Mouse (Mus musculus): ENCODE measurements around the gene Slc23a2. TPM values are rescaled to one million over a fixed set of nuclear protein-coding genes. Genes with fewer than 3 reads are reported as not detected.

The Slc23a2 gene
- polyA plus RNA-seq, 1 experiment from 2014 or later, result 43.6 TPM

GRCm38 (mm10) chr2:132126292-132126691 lies 18.6 kb downstream of the Slc23a2 start:
- H3K4me2 ChIP-seq (ENCODE audit: low read depth, low read length), result no peak overlapping the region
- no peaks in the 10 kb centered on the region for H3K36me3 ChIP-seq (ENCODE audit: control insufficient read depth, insufficient read depth, low read length)
- H3K9ac ChIP-seq (replicated peaks; ENCODE audit: low read depth, low read length), result no peak overlapping the region
- WGBS, result 93% methylated on average over 1 of the region's 1 CpGs
- no peak overlapping the region for H3K4me3 ChIP-seq (ENCODE audit: low read depth, low read length)
- no peak overlapping the region for H3K27ac ChIP-seq (ENCODE audit: low read depth, low read length)
- H3K27me3 ChIP-seq (ENCODE audit: control insufficient read depth, insufficient read depth, low read length), result no peaks in the 10 kb centered on the region
- ATAC-seq (ENCODE audit: low read depth), result no peak
- H3K9me3 ChIP-seq (ENCODE audit: control insufficient read depth, low read length), result no peaks in the 10 kb centered on the region
- H3K4me1 ChIP-seq (ENCODE audit: control insufficient read depth, insufficient read depth, low read length), result 0 out of 2 replicates have a peak, but pooled peaks cover 5% of the 10 kb centered on the region

GRCm38 (mm10) chr2:132123063-132123462 lies 21.8 kb downstream of the Slc23a2 start:
- no peak overlapping the region for H3K4me2 ChIP-seq (ENCODE audit: low read depth, low read length)
- H3K4me1 ChIP-seq (ENCODE audit: control insufficient read depth, insufficient read depth, low read length), result 0 out of 2 replicates have a peak, but pooled peaks cover 2% of the 10 kb centered on the region
- H3K9me3 ChIP-seq (ENCODE audit: control insufficient read depth, low read length), result no peaks in the 10 kb centered on the region
- H3K27me3 ChIP-seq (ENCODE audit: control insufficient read depth, insufficient read depth, low read length), result no peaks in the 10 kb centered on the region
- WGBS, result 94% methylated on average over 4 of the region's 4 CpGs
- no peaks in the 10 kb centered on the region for H3K36me3 ChIP-seq (ENCODE audit: control insufficient read depth, insufficient read depth, low read length)
- no peak overlapping the region for H3K9ac ChIP-seq (replicated peaks; ENCODE audit: low read depth, low read length)
- H3K27ac ChIP-seq (ENCODE audit: low read depth, low read length), result no peak overlapping the region
- ATAC-seq (ENCODE audit: low read depth), result no peak
- H3K4me3 ChIP-seq (ENCODE audit: low read depth, low read length), result no peak overlapping the region

- 91% methylated on average over 3 of the region's 3 CpGs for WGBS
- H3K4me1 ChIP-seq (ENCODE audit: control insufficient read depth, insufficient read depth, low read length), result no peaks in the 10 kb centered on the region
These were observed 23.9 kb downstream of the Slc23a2 start for GRCm38 (mm10) chr2:132121050-132121449.

GRCm38 (mm10) chr2:132118646-132119045 lies 26.3 kb downstream of the Slc23a2 start:
- ATAC-seq (ENCODE audit: low read depth), result no peak
- no peaks in the 10 kb centered on the region for H3K27me3 ChIP-seq (ENCODE audit: control insufficient read depth, insufficient read depth, low read length)
- no peaks in the 10 kb centered on the region for H3K9me3 ChIP-seq (ENCODE audit: control insufficient read depth, low read length)
- H3K4me2 ChIP-seq (ENCODE audit: low read depth, low read length), result no peak overlapping the region
- H3K9ac ChIP-seq (replicated peaks; ENCODE audit: low read depth, low read length), result no peak overlapping the region
- WGBS, result 96% methylated on average over 1 of the region's 1 CpGs
- no peak overlapping the region for H3K4me3 ChIP-seq (ENCODE audit: low read depth, low read length)
- H3K4me1 ChIP-seq (ENCODE audit: control insufficient read depth, insufficient read depth, low read length), result no peaks in the 10 kb centered on the region
- H3K36me3 ChIP-seq (ENCODE audit: control insufficient read depth, insufficient read depth, low read length), result no peaks in the 10 kb centered on the region
- H3K27ac ChIP-seq (ENCODE audit: low read depth, low read length), result no peak overlapping the region

More at GRCm38 (mm10) chr2:132121050-132121449, 23.9 kb downstream of the Slc23a2 start:
- H3K9ac ChIP-seq (replicated peaks; ENCODE audit: low read depth, low read length), result no peak overlapping the region
- ATAC-seq (ENCODE audit: low read depth), result no peak
- no peaks in the 10 kb centered on the region for H3K36me3 ChIP-seq (ENCODE audit: control insufficient read depth, insufficient read depth, low read length)
- H3K4me2 ChIP-seq (ENCODE audit: low read depth, low read length), result no peak overlapping the region
- no peak overlapping the region for H3K27ac ChIP-seq (ENCODE audit: low read depth, low read length)
- H3K9me3 ChIP-seq (ENCODE audit: control insufficient read depth, low read length), result no peaks in the 10 kb centered on the region
- H3K4me3 ChIP-seq (ENCODE audit: low read depth, low read length), result no peak overlapping the region
- no peaks in the 10 kb centered on the region for H3K27me3 ChIP-seq (ENCODE audit: control insufficient read depth, insufficient read depth, low read length)

GRCm38 (mm10) chr2:132115936-132116335 lies 29.0 kb downstream of the Slc23a2 start:
- Histone ChIP-seq H3K4me2 (ENCODE audit: low read depth, low read length) (no peak overlapping the region), H3K27me3 (ENCODE audit: control insufficient read depth, insufficient read depth, low read length) (no peaks in the 10 kb centered on the region), H3K36me3 (ENCODE audit: control insufficient read depth, insufficient read depth, low read length) (no peaks in the 10 kb centered on the region), H3K9ac (replicated peaks; ENCODE audit: low read depth, low read length) (no peak overlapping the region), H3K4me3 (ENCODE audit: low read depth, low read length) (no peak overlapping the region), H3K4me1 (ENCODE audit: control insufficient read depth, insufficient read depth, low read length) (0 out of 2 replicates have a peak, but pooled peaks cover 2% of the 10 kb centered on the region), H3K9me3 (ENCODE audit: control insufficient read depth, low read length) (no peaks in the 10 kb centered on the region), H3K27ac (ENCODE audit: low read depth, low read length) (no peak overlapping the region)
- ATAC-seq (ENCODE audit: low read depth), result no peak
- 92% methylated on average over 5 of the region's 5 CpGs for WGBS

- Histone ChIP-seq H3K27ac (ENCODE audit: low read depth, low read length) (no peak overlapping the region), H3K9ac (replicated peaks; ENCODE audit: low read depth, low read length) (no peak overlapping the region), H3K4me3 (ENCODE audit: low read depth, low read length) (no peak overlapping the region), H3K4me2 (ENCODE audit: low read depth, low read length) (no peak overlapping the region), H3K36me3 (ENCODE audit: control insufficient read depth, insufficient read depth, low read length) (no peaks in the 10 kb centered on the region), H3K4me1 (ENCODE audit: control insufficient read depth, insufficient read depth, low read length) (0 out of 2 replicates have a peak, but pooled peaks cover 2% of the 10 kb centered on the region), H3K27me3 (ENCODE audit: control insufficient read depth, insufficient read depth, low read length) (no peaks in the 10 kb centered on the region), H3K9me3 (ENCODE audit: control insufficient read depth, low read length) (no peaks in the 10 kb centered on the region)
- ATAC-seq (ENCODE audit: low read depth), result no peak
- WGBS, result 78% methylated on average over 6 of the region's 6 CpGs
These were observed 29.6 kb downstream of the Slc23a2 start for GRCm38 (mm10) chr2:132115344-132115743.

GRCm38 (mm10) chr2:132113962-132114759 lies 30.7 kb downstream of the Slc23a2 start:
- H3K27me3 ChIP-seq (ENCODE audit: control insufficient read depth, insufficient read depth, low read length), result no peaks in the 10 kb centered on the region
- no peak overlapping the region for H3K4me3 ChIP-seq (ENCODE audit: low read depth, low read length)
- no peak for ATAC-seq (ENCODE audit: low read depth)
- no peaks in the 10 kb centered on the region for H3K36me3 ChIP-seq (ENCODE audit: control insufficient read depth, insufficient read depth, low read length)
- no peak overlapping the region for H3K4me2 ChIP-seq (ENCODE audit: low read depth, low read length)
- no peaks in the 10 kb centered on the region for H3K9me3 ChIP-seq (ENCODE audit: control insufficient read depth, low read length)
- H3K27ac ChIP-seq (ENCODE audit: low read depth, low read length), result no peak overlapping the region
- H3K4me1 ChIP-seq (ENCODE audit: control insufficient read depth, insufficient read depth, low read length), result 0 out of 2 replicates have a peak, but pooled peaks cover 2% of the 10 kb centered on the region
- WGBS, result 57% methylated on average over 11 of the region's 11 CpGs
- H3K9ac ChIP-seq (replicated peaks; ENCODE audit: low read depth, low read length), result no peak overlapping the region

GRCm38 (mm10) chr2:132112319-132112718 lies 32.6 kb downstream of the Slc23a2 start:
- Histone ChIP-seq H3K36me3 (ENCODE audit: control insufficient read depth, insufficient read depth, low read length) (no peaks in the 10 kb centered on the region), H3K4me1 (ENCODE audit: control insufficient read depth, insufficient read depth, low read length) (0 out of 2 replicates have a peak, but pooled peaks cover 2% of the 10 kb centered on the region), H3K9ac (replicated peaks; ENCODE audit: low read depth, low read length) (no peak overlapping the region), H3K27ac (ENCODE audit: low read depth, low read length) (no peak overlapping the region), H3K27me3 (ENCODE audit: control insufficient read depth, insufficient read depth, low read length) (no peaks in the 10 kb centered on the region), H3K4me2 (ENCODE audit: low read depth, low read length) (no peak overlapping the region), H3K4me3 (ENCODE audit: low read depth, low read length) (no peak overlapping the region), H3K9me3 (ENCODE audit: control insufficient read depth, low read length) (no peaks in the 10 kb centered on the region)
- 79% methylated on average over 4 of the region's 4 CpGs for WGBS
- ATAC-seq (ENCODE audit: low read depth), result no peak

- Histone ChIP-seq H3K27ac (ENCODE audit: low read depth, low read length) (no peak overlapping the region), H3K27me3 (ENCODE audit: control insufficient read depth, insufficient read depth, low read length) (no peaks in the 10 kb centered on the region), H3K4me3 (ENCODE audit: low read depth, low read length) (no peak overlapping the region), H3K36me3 (ENCODE audit: control insufficient read depth, insufficient read depth, low read length) (no peaks in the 10 kb centered on the region), H3K4me2 (ENCODE audit: low read depth, low read length) (no peak overlapping the region), H3K9me3 (ENCODE audit: control insufficient read depth, low read length) (no peaks in the 10 kb centered on the region), H3K4me1 (ENCODE audit: control insufficient read depth, insufficient read depth, low read length) (0 out of 2 replicates have a peak, but pooled peaks cover 2% of the 10 kb centered on the region), H3K9ac (replicated peaks; ENCODE audit: low read depth, low read length) (no peak overlapping the region)
- ATAC-seq (ENCODE audit: low read depth), result no peak
- WGBS, result 71% methylated on average over 2 of the region's 2 CpGs
These were observed 33.0 kb downstream of the Slc23a2 start for GRCm38 (mm10) chr2:132111905-132112304.
